Mouse (Mus musculus) adrenal gland, postnatal 10 days (tissue): ENCODE results near the gene Gm5773. TPM values are rescaled to one million over a fixed set of nuclear protein-coding genes. Genes with fewer than 3 reads are reported as not detected.
"Not testable (repeated sequence)": the region's sequence is repeated elsewhere in the genome, so short reads cannot be mapped to it uniquely, and the experiment has no call there.

Source experiments
- DNase-seq: peaks from one replicate; pipeline ENCODE4 v3.0.0; 2021; ENCODE audit warnings: mixed read lengths
- long read RNA-seq, 2 experiments: library from polyadenylated mRNA; stranded (forward); transcript quantifications; one replicate each; pipeline ENCODE4 v2.0.0; 2021
- total RNA-seq, 2 experiments: library from RNA; stranded (reverse); gene quantifications; 2 replicates each; pipeline ENCODE4 v1.2.3; 2021

The Gm5773 gene
- not detected for total RNA-seq
- long read RNA-seq, experiment 1: 0 reads
- long read RNA-seq, experiment 2: 0 reads

- not testable (repeated sequence) for DNase-seq
Measured at GRCm38 (mm10) chr3:93772700-93773099, at the start of gene Gm5773. TSS of gene Gm5773 (plus strand) at chr3:93773000.

- DNase-seq: not testable (repeated sequence)
Measured at GRCm38 (mm10) chr3:93745475-93745874, 27.3 kb upstream of the Gm5773 start.

- DNase-seq: not testable (repeated sequence)
Measured at GRCm38 (mm10) chr3:93754022-93754421, 18.8 kb upstream of the Gm5773 start.

- DNase-seq: not testable (repeated sequence)
Measured at GRCm38 (mm10) chr3:93796098-93796497, 23.3 kb downstream of the Gm5773 start, which contains the start of gene Tdpoz4. TSS of gene Tdpoz4 (plus strand) at chr3:93796398.

- not testable (repeated sequence) for DNase-seq
Measured at GRCm38 (mm10) chr3:93813341-93813740, 40.5 kb downstream of the Gm5773 start.

Other genes starting within 250 kb of the Gm5773 start
- gene S100a10, start 217.9 kb upstream of the Gm5773 start, total RNA-seq: 100 to 1,000 TPM; 204 to 207 TPM
- 1 to 10 TPM; 1.3 to 2.1 TPM for gene Tdpoz2, start 120.3 kb upstream of the Gm5773 start, total RNA-seq
- not detected for gene Tdpoz1, start 96.7 kb upstream of the Gm5773 start, total RNA-seq
- not detected for gene Gm37596, start 79.9 kb upstream of the Gm5773 start, total RNA-seq
- not detected for gene Tdpoz4, start 23.4 kb downstream of the Gm5773 start, total RNA-seq
- gene Tdpoz3, start 53.0 kb downstream of the Gm5773 start, total RNA-seq: not detected
- not detected for gene Gm9117, start 170.5 kb downstream of the Gm5773 start, total RNA-seq
- not detected for gene Tdpoz5, start 188.3 kb downstream of the Gm5773 start, total RNA-seq